Mouse (Mus musculus): ENCODE data around the gene 5830473C10Rik. TPM values are rescaled to one million over a fixed set of nuclear protein-coding genes. Genes with fewer than 3 reads are reported as not detected.
A peak's percentile ranks its signal among the peaks of the same experiment; 100 is the strongest.

5830473C10Rik gene
- polyA plus RNA-seq, 1 experiment: 0.12 TPM

GRCm38 (mm10) chr5:90628530-90628929 is 67.6 kb downstream of the 5830473C10Rik start:
- TF ChIP-seq CTCF (IDR thresholded peaks at IDR 0.05; ENCODE audit: control insufficient read depth, insufficient read depth, insufficient replicate concordance, low read depth, low read length) (no peak), POLR2A (IDR thresholded peaks at IDR 0.05; ENCODE audit: control insufficient read depth, low read depth, low read length) (no peak)
- Histone ChIP-seq H3K27ac (ENCODE audit: control insufficient read depth, insufficient read depth, low read depth, low read length) (no peak overlapping the region), H3K4me3 (ENCODE audit: control insufficient read depth, low read depth, low read length) (no peak overlapping the region), H3K36me3 (ENCODE audit: control insufficient read depth, insufficient read depth, low read length) (no peaks in the 10 kb centered on the region), H3K4me1 (ENCODE audit: control insufficient read depth, insufficient read depth, low read length) (0 out of 2 replicates have a peak, but pooled peaks cover 2% of the 10 kb centered on the region), H3K27me3 (ENCODE audit: control insufficient read depth, insufficient read depth, low read length) (no peaks in the 10 kb centered on the region)

- H3K36me3 ChIP-seq (ENCODE audit: control insufficient read depth, insufficient read depth, low read length): no peaks in the 10 kb centered on the region
- H3K27ac ChIP-seq (ENCODE audit: control insufficient read depth, insufficient read depth, low read depth, low read length): no peak overlapping the region
- no peak overlapping the region for H3K4me3 ChIP-seq (ENCODE audit: control insufficient read depth, low read depth, low read length)
- TF ChIP-seq POLR2A (IDR thresholded peaks at IDR 0.05; ENCODE audit: control insufficient read depth, low read depth, low read length): no peak
- TF ChIP-seq CTCF (IDR thresholded peaks at IDR 0.05; ENCODE audit: control insufficient read depth, insufficient read depth, insufficient replicate concordance, low read depth, low read length): no peak
- H3K27me3 ChIP-seq (ENCODE audit: control insufficient read depth, insufficient read depth, low read length): no peaks in the 10 kb centered on the region
- H3K4me1 ChIP-seq (ENCODE audit: control insufficient read depth, insufficient read depth, low read length): 0 out of 2 replicates have a peak, but pooled peaks cover under 1% of the 10 kb centered on the region
Observed at GRCm38 (mm10) chr5:90634885-90635284, 74.0 kb downstream of the 5830473C10Rik start.

GRCm38 (mm10) chr5:90640286-90641217 is 79.6 kb downstream of the 5830473C10Rik start, which contains the start of gene Rassf6:
Gene Rassf6, minus strand, starts transcription at chr5:90640657.
- no peak within 1 kb of the TSS for H3K27ac ChIP-seq (ENCODE audit: control insufficient read depth, insufficient read depth, low read depth, low read length)

GRCm38 (mm10) chr5:90641218-90641610 is 80.3 kb downstream of the 5830473C10Rik start:
- no peaks in the 10 kb centered on the region for H3K36me3 ChIP-seq (ENCODE audit: control insufficient read depth, insufficient read depth, low read length)

More at GRCm38 (mm10) chr5:90640286-90641217, 79.6 kb downstream of the 5830473C10Rik start, which contains the start of gene Rassf6:
- Histone ChIP-seq H3K36me3 (ENCODE audit: control insufficient read depth, insufficient read depth, low read length) (no peaks in the 10 kb centered on the region), H3K4me3 (ENCODE audit: control insufficient read depth, low read depth, low read length) (peak within 1 kb of the TSS; percentile 60), H3K4me1 (ENCODE audit: control insufficient read depth, insufficient read depth, low read length) (peaks cover 8% of the 10 kb centered on the region), H3K27me3 (ENCODE audit: control insufficient read depth, insufficient read depth, low read length) (no peaks in the 10 kb centered on the region)
- no peak for TF ChIP-seq POLR2A (IDR thresholded peaks at IDR 0.05; ENCODE audit: control insufficient read depth, low read depth, low read length)
- TF ChIP-seq CTCF (IDR thresholded peaks at IDR 0.05; ENCODE audit: control insufficient read depth, insufficient read depth, insufficient replicate concordance, low read depth, low read length): no peak

GRCm38 (mm10) chr5:90645579-90645978 is 84.7 kb downstream of the 5830473C10Rik start:
- TF ChIP-seq CTCF (IDR thresholded peaks at IDR 0.05; ENCODE audit: control insufficient read depth, insufficient read depth, insufficient replicate concordance, low read depth, low read length) (no peak), POLR2A (IDR thresholded peaks at IDR 0.05; ENCODE audit: control insufficient read depth, low read depth, low read length) (no peak)
- Histone ChIP-seq H3K4me3 (ENCODE audit: control insufficient read depth, low read depth, low read length) (no peak overlapping the region), H3K36me3 (ENCODE audit: control insufficient read depth, insufficient read depth, low read length) (no peaks in the 10 kb centered on the region), H3K27ac (ENCODE audit: control insufficient read depth, insufficient read depth, low read depth, low read length) (no peak overlapping the region), H3K4me1 (ENCODE audit: control insufficient read depth, insufficient read depth, low read length) (peaks cover under 1% of the 10 kb centered on the region; the same call in 1 of the 2 replicates), H3K27me3 (ENCODE audit: control insufficient read depth, insufficient read depth, low read length) (no peaks in the 10 kb centered on the region)

More at GRCm38 (mm10) chr5:90641218-90641610, 80.3 kb downstream of the 5830473C10Rik start:
- TF ChIP-seq CTCF (IDR thresholded peaks at IDR 0.05; ENCODE audit: control insufficient read depth, insufficient read depth, insufficient replicate concordance, low read depth, low read length) (no peak), POLR2A (IDR thresholded peaks at IDR 0.05; ENCODE audit: control insufficient read depth, low read depth, low read length) (no peak)
- Histone ChIP-seq H3K4me1 (ENCODE audit: control insufficient read depth, insufficient read depth, low read length) (peaks cover 8% of the 10 kb centered on the region), H3K27ac (ENCODE audit: control insufficient read depth, insufficient read depth, low read depth, low read length) (no peak overlapping the region), H3K4me3 (ENCODE audit: control insufficient read depth, low read depth, low read length) (no peak overlapping the region), H3K27me3 (ENCODE audit: control insufficient read depth, insufficient read depth, low read length) (no peaks in the 10 kb centered on the region)

- Histone ChIP-seq H3K36me3 (ENCODE audit: control insufficient read depth, insufficient read depth, low read length) (no peaks in the 10 kb centered on the region), H3K27me3 (ENCODE audit: control insufficient read depth, insufficient read depth, low read length) (no peaks in the 10 kb centered on the region), H3K4me3 (ENCODE audit: control insufficient read depth, low read depth, low read length) (no peak overlapping the region), H3K4me1 (ENCODE audit: control insufficient read depth, insufficient read depth, low read length) (peaks cover 4% of the 10 kb centered on the region), H3K27ac (ENCODE audit: control insufficient read depth, insufficient read depth, low read depth, low read length) (no peak overlapping the region)
- TF ChIP-seq CTCF (IDR thresholded peaks at IDR 0.05; ENCODE audit: control insufficient read depth, insufficient read depth, insufficient replicate concordance, low read depth, low read length) (no peak), POLR2A (IDR thresholded peaks at IDR 0.05; ENCODE audit: control insufficient read depth, low read depth, low read length) (no peak)
Observed at GRCm38 (mm10) chr5:90646398-90646797, 85.5 kb downstream of the 5830473C10Rik start.

Other genes starting within 250 kb of the 5830473C10Rik start
- gene Ankrd17, start 194.5 kb upstream of the 5830473C10Rik start, polyA plus RNA-seq (2012; rRNA removed): 15.7 and 18.2 TPM in 2 replicates
- 0.61 and 1.6 TPM in 2 replicates for gene Gm9958, start 193.9 kb upstream of the 5830473C10Rik start, polyA plus RNA-seq (2012; rRNA removed)
- 0.07 and 0.22 TPM in 2 replicates for gene Alb, start 100.2 kb upstream of the 5830473C10Rik start, polyA plus RNA-seq (2012; rRNA removed)
- gene Afp, start 70.4 kb upstream of the 5830473C10Rik start, polyA plus RNA-seq (2012; rRNA removed): 0.13 and 0.21 TPM in 2 replicates
- gene Afm, start 42.2 kb upstream of the 5830473C10Rik start, polyA plus RNA-seq (2012; rRNA removed): 0.99 and 1.3 TPM in 2 replicates
- 0.24 and 0.42 TPM in 2 replicates for gene Rassf6, start 79.5 kb downstream of the 5830473C10Rik start, polyA plus RNA-seq (2012; rRNA removed)
- not detected in 2 replicates for gene Cxcl5, start 198.3 kb downstream of the 5830473C10Rik start, polyA plus RNA-seq (2012; rRNA removed)
- gene Ppbp, start 207.4 kb downstream of the 5830473C10Rik start, polyA plus RNA-seq (2012; rRNA removed): 0.10 TPM in 1 of 2 replicates, not detected in the other
- gene Pf4, start 211.3 kb downstream of the 5830473C10Rik start, polyA plus RNA-seq (2012; rRNA removed): 4.8 and 6.2 TPM in 2 replicates
- not detected in 2 replicates for gene Cxcl3, start 225.0 kb downstream of the 5830473C10Rik start, polyA plus RNA-seq (2012; rRNA removed)
- gene Cxcl15, start 233.4 kb downstream of the 5830473C10Rik start, polyA plus RNA-seq (2012; rRNA removed): not detected in 2 replicates